28 mouse cellular contexts compared by ENCODE assay signal in the genomic region with DNA sequence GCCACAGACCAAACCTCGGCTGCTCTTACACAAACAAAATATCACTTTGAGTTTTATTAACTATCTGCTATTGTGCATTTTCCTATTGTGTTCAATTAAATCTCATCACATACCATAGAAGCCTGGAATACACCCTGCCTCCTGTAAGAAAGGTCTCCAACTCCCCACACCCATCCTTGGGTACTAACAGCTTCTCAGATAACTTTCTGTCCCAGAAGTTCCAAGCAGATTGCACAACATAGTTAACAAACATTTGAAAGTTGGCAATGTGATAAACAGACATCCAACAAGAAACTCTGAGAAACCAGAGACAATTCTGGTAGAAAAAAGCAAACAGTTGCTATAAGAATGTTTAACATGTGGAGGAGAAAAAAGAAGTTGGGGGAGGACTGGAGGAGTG. TPM values are rescaled to one million over a fixed set of nuclear protein-coding genes. Genes with fewer than 3 reads are reported as not detected.
DNase-seq lines count a peak whose midpoint lies in the region; ATAC-seq and TF ChIP-seq lines count a peak whose summit lies in the region.
"Had no signal": no experiment of that assay in that cellular context is flagged by ENCODE, and none has a peak within 500 bp of the region (broad histone marks: within the 10 kb centered on the region; RNA-seq: fewer than 3 reads in every experiment).

No protein-coding gene starts in this region.

- ATAC-seq in liver, embryonic 14.5 days (ENCODE audit: insufficient read depth): peak; percentile 28; the same call in 1 of the 2 replicates
- ATAC-seq: activated CD4-positive, CD25-positive, alpha-beta regulatory T cell, adult 4 months; forebrain, embryonic 16.5 days; Patski had no signal

- no peaks in the 10 kb centered on the region for H3K27me3 ChIP-seq in liver, embryonic 14.5 days (ENCODE audit: control insufficient read depth, insufficient read depth, low read length)
- H3K27me3 ChIP-seq: embryonic facial prominence, embryonic 12.5 days; heart, embryonic 12.5 days; Patski had no signal

- H3K4me3 ChIP-seq in gastrocnemius, adult 2 months: no peak overlapping the region
- H3K4me3 ChIP-seq in liver, embryonic 14.5 days (ENCODE audit: insufficient read depth in 1 of 2, low read depth in 2 of 2, low read length in 2 of 2): no peak overlapping the region
- H3K4me3 ChIP-seq: embryonic facial prominence, embryonic 12.5 days; heart, adult 2 months; heart, embryonic 12.5 days; hindbrain, embryonic 10.5 days had no signal

- H3K4me1 ChIP-seq in liver, embryonic 14.5 days (replicated peaks; ENCODE audit: control insufficient read depth in 2 of 2, insufficient read depth in 2 of 2, low read length in 1 of 2): peaks cover 0 to 8% of the 10 kb centered on the region in 2 experiments; a peak in 3 of 4 replicates
- H3K4me1 ChIP-seq: embryonic facial prominence, embryonic 12.5 days; heart, embryonic 12.5 days; hindbrain, embryonic 10.5 days had no signal

- 61% methylated on average over 1 of the region's 1 CpGs for WGBS in liver, embryonic 14.5 days (ENCODE audit: insufficient replicate concordance)

- DNase-seq in gastrocnemius, adult 2 months: no peak
- no peak for DNase-seq in gastrocnemius, adult 8-10 months (ENCODE audit: low spot score in 2 of 2)
- DNase-seq in liver, embryonic 14.5 days (ENCODE audit: low read depth in 3 of 3, low spot score in 3 of 3): no peak
- DNase-seq in liver (no peak), adipocyte (ENCODE audit: low spot score) (peak; percentile 26)
- DNase-seq in skeletal muscle tissue, adult 2 months (ENCODE audit: low read depth, low spot score): peak; percentile 52
- DNase-seq in spleen, postnatal 4 days (ENCODE audit: low spot score in 2 of 2): no peak
- DNase-seq: adrenal gland, adult 2 months; adrenal gland, postnatal 36 days; cerebellum, adult 11 months; cerebellum, adult 8-10 months; cerebellum, postnatal 14 days; gastrocnemius, postnatal 36 days; heart, adult 2 months had no signal

- TF ChIP-seq CTCF in gastrocnemius, adult 2 months (IDR thresholded peaks at IDR 0.05): no peak
- no peak for TF ChIP-seq CTCF in liver, embryonic 14.5 days (IDR thresholded peaks at IDR 0.05; ENCODE audit: low read depth)

- no peaks in the 10 kb centered on the region for H3K36me3 ChIP-seq in liver, embryonic 14.5 days (replicated peaks; ENCODE audit: control insufficient read depth, insufficient read depth, low read depth)
- H3K36me3 ChIP-seq: embryonic facial prominence, embryonic 12.5 days; heart, embryonic 12.5 days; hindbrain, embryonic 10.5 days had no signal

- intact Hi-C loops in gastrocnemius, adult 2 months (cut with DNase I): no loop called here

- no peaks in the 10 kb centered on the region for H3K9me3 ChIP-seq in liver, embryonic 14.5 days (ENCODE audit: control insufficient read depth, low read length)
- H3K9me3 ChIP-seq: embryonic facial prominence, embryonic 12.5 days; heart, embryonic 12.5 days; hindbrain, embryonic 10.5 days had no signal

- no peak; the same call in 1 of the 2 replicates for TF ChIP-seq EP300 in liver, embryonic 14.5 days (IDR thresholded peaks at IDR 0.05; ENCODE audit: low read depth)

- H3K27ac ChIP-seq in gastrocnemius, adult 2 months: peak overlapping the region; percentile 70
- H3K27ac ChIP-seq in liver, embryonic 14.5 days: no peak overlapping the region
- H3K27ac ChIP-seq: embryonic facial prominence, embryonic 12.5 days; heart, adult 2 months; hindbrain, embryonic 10.5 days; hindbrain, embryonic 14.5 days had no signal

- H3K9ac ChIP-seq in liver, embryonic 14.5 days (replicated peaks): no peak overlapping the region
- H3K9ac ChIP-seq: embryonic facial prominence, embryonic 12.5 days; heart, embryonic 12.5 days; hindbrain, embryonic 14.5 days had no signal

- no peak overlapping the region for H3K4me2 ChIP-seq in liver, embryonic 14.5 days (ENCODE audit: low read depth)
- H3K4me2 ChIP-seq: embryonic facial prominence, embryonic 12.5 days; heart, embryonic 12.5 days; hindbrain, embryonic 14.5 days had no signal

RNA-seq across cellular contexts. Expression of a gene that starts 0.7 kb away (rescaled TPM):
- under 1 TPM in 1 of 2 experiments, not detected in 1; 0.20 TPM for total RNA-seq in gastrocnemius, adult 2 months (2021)
- under 1 TPM in 2 of 4 experiments, not detected in 2; 0.17 to 0.20 TPM for total RNA-seq in gastrocnemius, adult 8-10 months (2022)
- 0.03 and 0.17 TPM in 2 replicates for polyA plus RNA-seq in liver, embryonic 14.5 days (2012; rRNA removed)
- polyA plus RNA-seq in liver, embryonic 14.5 days (2014; fragmentation: Nextera tagmentation; extraction: Ambion mirVana): 0.06 TPM in 1 of 2 replicates, not detected in the other
- total RNA-seq: heart, postnatal 25 days had no signal
- polyA plus RNA-seq: activated CD4-positive, CD25-positive, alpha-beta regulatory T cell, adult 4 months; brain, embryonic 14.5 days; C2C12; cortical plate, adult 2 months; embryonic facial prominence, embryonic 12.5 days; forebrain, embryonic 11.5 days; forebrain, embryonic 16.5 days; frontal cortex, adult 2 months; heart, embryonic 12.5 days; heart, embryonic 16.5 days; hindbrain, embryonic 10.5 days; hindbrain, embryonic 14.5 days had no signal

RNA-seq across cellular contexts. Expression of a gene that starts 12.2 kb away (rescaled TPM):
- total RNA-seq in gastrocnemius, adult 2 months (2021): not detected
- not detected for total RNA-seq in gastrocnemius, adult 8-10 months (2022)
- 0.83 and 1.2 TPM in 2 replicates for polyA plus RNA-seq in liver, embryonic 14.5 days (2012; rRNA removed)
- 2.3 and 3.1 TPM in 2 replicates for polyA plus RNA-seq in liver, embryonic 14.5 days (2014; fragmentation: Nextera tagmentation; extraction: Ambion mirVana)
- total RNA-seq: gastrocnemius, postnatal 36 days; heart, postnatal 25 days had no signal
- polyA plus RNA-seq: adrenal gland, adult 2 months; C2C12; cortical plate, adult 2 months; forebrain, embryonic 11.5 days; forebrain, embryonic 16.5 days; heart, embryonic 12.5 days had no signal

RNA-seq across cellular contexts. Expression of a gene that starts 57.5 kb away (rescaled TPM):
- total RNA-seq in gastrocnemius, adult 2 months (2021): not detected
- not detected for total RNA-seq in gastrocnemius, adult 8-10 months (2022)
- not detected in 2 replicates for polyA plus RNA-seq in liver, embryonic 14.5 days (2012; rRNA removed)
- polyA plus RNA-seq in liver, embryonic 14.5 days (2014; fragmentation: Nextera tagmentation; extraction: Ambion mirVana): not detected in 2 replicates
- total RNA-seq: adrenal gland, adult 2 months; adrenal gland, postnatal 36 days; gastrocnemius, postnatal 36 days; heart, adult 2 months; heart, postnatal 25 days had no signal
- polyA plus RNA-seq: activated CD4-positive, CD25-positive, alpha-beta regulatory T cell, adult 4 months; adrenal gland, adult 2 months; brain, embryonic 14.5 days; C2C12; cortical plate, adult 2 months; embryonic facial prominence, embryonic 12.5 days; forebrain, embryonic 11.5 days; forebrain, embryonic 16.5 days; frontal cortex, adult 2 months; heart, adult 2 months; heart, embryonic 12.5 days; heart, embryonic 16.5 days; hindbrain, embryonic 10.5 days; hindbrain, embryonic 14.5 days; Patski had no signal

Comparison
In these comparisons a context has a peak if more than half of its experiments do, and no peak if none do; other contexts are left out.
1. DNase-seq: peak in adipocyte (single experiment) and skeletal muscle tissue, adult 2 months (single experiment); none in gastrocnemius, adult 2 months (single experiment), gastrocnemius, adult 8-10 months (0 of 2), liver, embryonic 14.5 days (0 of 3), liver (single experiment) and spleen, postnatal 4 days (0 of 2).